Comparison of ENCODE assay signal across 8 mouse cellular contexts in the genomic region with DNA sequence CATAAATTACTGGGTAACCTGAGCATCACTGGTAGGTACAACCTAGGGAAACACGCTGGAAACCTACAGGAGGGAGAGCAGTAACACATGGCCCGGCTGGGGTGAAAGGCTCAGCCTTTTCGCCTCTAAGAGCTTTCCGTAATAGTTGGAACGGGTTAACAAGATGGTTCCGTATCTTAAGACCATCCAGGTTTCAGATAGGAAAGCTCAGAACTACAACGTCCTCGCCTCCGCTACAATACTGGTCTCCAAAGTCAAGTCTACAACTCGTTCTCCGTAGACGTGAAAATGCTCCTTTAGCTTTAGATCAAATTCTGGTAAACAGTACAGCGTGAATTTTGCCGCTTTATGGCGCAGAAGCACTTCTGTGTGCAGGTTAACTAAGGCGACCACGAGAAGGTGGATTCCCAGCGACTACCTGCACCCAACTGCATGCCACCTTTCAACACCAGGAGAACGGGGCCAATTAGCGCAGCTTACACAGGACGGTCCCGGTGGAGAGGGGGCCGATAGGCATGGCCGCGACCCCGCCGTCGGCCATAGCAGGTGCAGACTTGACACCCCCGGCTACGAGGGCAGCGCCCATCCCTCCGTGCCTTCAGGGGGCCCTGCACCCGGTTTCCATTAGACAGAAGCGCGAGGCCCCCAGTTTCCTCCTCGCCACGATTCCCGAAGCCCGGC. TPM values are rescaled to one million over a fixed set of nuclear protein-coding genes. Genes with fewer than 3 reads are reported as not detected.
DNase-seq lines count a peak whose midpoint lies in the region; TF ChIP-seq lines count a peak whose summit lies in the region.

No protein-coding gene starts in this region.

- no peak for TF ChIP-seq CTCF in left cerebral cortex, adult 2 months (IDR thresholded peaks at IDR 0.05)

- H3K27ac ChIP-seq in left cerebral cortex, adult 2 months: peak overlapping the region; percentile 96
- H3K27ac ChIP-seq in macrophage: no peak overlapping the region

- H3K36me3 ChIP-seq in macrophage (ENCODE audit: inconsistent target): no peaks in the 10 kb centered on the region

- no peak for DNase-seq in left cerebral cortex, adult 2 months (ENCODE audit: extremely low spot score in 1 of 2, low spot score in 2 of 2)
- no peak for DNase-seq in left cerebral cortex, adult 8-10 months (ENCODE audit: low spot score in 2 of 2)
- peak; percentile 29 for DNase-seq in brain, adult 2 months (ENCODE audit: low read depth, low spot score)
- DNase-seq in heart, postnatal 10 days: peak; percentile 23 to 50
- DNase-seq in yolk sac, embryonic 10.5 days (ENCODE audit: low spot score): no peak
- DNase-seq in right cerebral cortex, postnatal 10 days (ENCODE audit: low spot score in 2 of 2): no peak
- no peak for DNase-seq in ovary, adult 18-20 months (ENCODE audit: low spot score)

- 1% methylated on average over 38 of the region's 39 CpGs for WGBS in macrophage (ENCODE audit: missing documents)

- intact Hi-C loops in left cerebral cortex, adult 2 months (cut with DNase I): loop anchor here (1.0 to 5.0 kb wide), 3 partner anchors 68 to 92 kb away; a partner anchor contains a TSS
- intact Hi-C loops in heart, postnatal 10 days (cut with DNase I): loop anchor here (2.0 to 5.0 kb wide), 2 partner anchors 68 to 78 kb away; a partner anchor contains a TSS

- H3K4me3 ChIP-seq in left cerebral cortex, adult 2 months: peak overlapping the region; percentile 100
- H3K4me3 ChIP-seq in macrophage (ENCODE audit: inconsistent target): peak overlapping the region; percentile 64

- H3K79me2 ChIP-seq in macrophage (ENCODE audit: inconsistent target): peaks cover 53% of the 10 kb centered on the region

RNA-seq across cellular contexts. Expression of a gene that starts 1.1 kb away (rescaled TPM):
- 10 to 100 TPM; 51.5 to 60.0 TPM for total RNA-seq in left cerebral cortex, adult 2 months (2021)
- 10 to 100 TPM; 37.3 to 49.1 (median 43.7) TPM for total RNA-seq in left cerebral cortex, adult 8-10 months (2022)
- 10 to 100 TPM; 44.9 to 50.9 TPM for total RNA-seq in heart, postnatal 10 days (2021)
- 100 to 1,000 TPM in 2 of 26 experiments, 10 to 100 TPM in 24; 23.9 to 123 (median 69.8) TPM for total RNA-seq in macrophage (2018; cell fraction: chromatin; rRNA removed)
- total RNA-seq in macrophage (2018; cell fraction: cytosol; rRNA removed): 10 to 100 TPM in 2 of 26 experiments, 1 to 10 TPM in 24; 2.1 to 12.2 (median 5.8) TPM
- 100 to 1,000 TPM in 1 of 26 experiments, 10 to 100 TPM in 25; 15.4 to 114 (median 45.7) TPM for total RNA-seq in macrophage (2018; cell fraction: nucleus; rRNA removed)
- polyA plus RNA-seq in macrophage (2018): 4.2 to 13.7 TPM (median 11.4 TPM) in 3 replicates

Comparison
In these comparisons a context has a peak if more than half of its experiments do, and no peak if none do; other contexts are left out.
1. DNase-seq: peak in brain, adult 2 months (single experiment) and heart, postnatal 10 days (2 of 2); none in left cerebral cortex, adult 2 months (0 of 2), left cerebral cortex, adult 8-10 months (0 of 2), yolk sac, embryonic 10.5 days (single experiment), right cerebral cortex, postnatal 10 days (0 of 2) and ovary, adult 18-20 months (single experiment).